Mouse (Mus musculus): ENCODE measurements around the gene Nfib. TPM values are rescaled to one million over a fixed set of nuclear protein-coding genes. Genes with fewer than 3 reads are reported as not detected.

Gene Nfib
- polyA plus RNA-seq, 1 experiment from 2014 or later: 86.0 TPM

DNA sequence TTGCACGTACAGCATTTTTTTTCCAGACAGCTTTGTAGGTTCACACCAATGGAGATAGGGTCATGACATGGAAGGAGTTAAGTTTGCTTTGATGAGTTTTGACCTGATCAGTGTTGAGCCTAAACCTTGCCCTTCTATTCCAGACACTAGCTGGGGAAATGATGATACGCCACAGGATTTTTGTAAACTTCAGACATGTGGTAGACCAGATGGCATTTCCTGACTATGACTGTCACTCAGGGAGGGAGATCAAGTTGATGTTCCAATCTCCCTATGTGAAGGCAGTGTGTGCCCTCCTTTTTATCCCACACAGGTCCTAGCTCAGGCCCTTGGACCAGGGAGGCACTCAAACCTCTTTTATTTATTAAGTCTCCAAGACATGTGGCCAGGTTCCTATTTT lies 29.4 kb downstream of the Nfib start:
- DNase-seq (ENCODE audit: low spot score) (no peak), ATAC-seq (ENCODE audit: low read depth) (no peak)
- no peak overlapping the region for H3K27ac ChIP-seq (replicated peaks; ENCODE audit: low read depth, low read length)
- no peak overlapping the region for H3K4me3 ChIP-seq (ENCODE audit: low read depth, low read length)
- H3K9me3 ChIP-seq (ENCODE audit: control insufficient read depth, low read length): no peaks in the 10 kb centered on the region
- H3K4me2 ChIP-seq (ENCODE audit: low read depth, low read length): no peak overlapping the region
- H3K36me3 ChIP-seq (ENCODE audit: control insufficient read depth, insufficient read depth, low read length): no peaks in the 10 kb centered on the region
- WGBS: 91% methylated on average over 2 of the region's 2 CpGs
- H3K9ac ChIP-seq (ENCODE audit: low read depth, low read length): no peak overlapping the region
- no peaks in the 10 kb centered on the region for H3K27me3 ChIP-seq (replicated peaks; ENCODE audit: control insufficient read depth, insufficient read depth, low read length)
- no peaks in the 10 kb centered on the region for H3K4me1 ChIP-seq (ENCODE audit: control insufficient read depth, insufficient read depth, low read length)

DNA sequence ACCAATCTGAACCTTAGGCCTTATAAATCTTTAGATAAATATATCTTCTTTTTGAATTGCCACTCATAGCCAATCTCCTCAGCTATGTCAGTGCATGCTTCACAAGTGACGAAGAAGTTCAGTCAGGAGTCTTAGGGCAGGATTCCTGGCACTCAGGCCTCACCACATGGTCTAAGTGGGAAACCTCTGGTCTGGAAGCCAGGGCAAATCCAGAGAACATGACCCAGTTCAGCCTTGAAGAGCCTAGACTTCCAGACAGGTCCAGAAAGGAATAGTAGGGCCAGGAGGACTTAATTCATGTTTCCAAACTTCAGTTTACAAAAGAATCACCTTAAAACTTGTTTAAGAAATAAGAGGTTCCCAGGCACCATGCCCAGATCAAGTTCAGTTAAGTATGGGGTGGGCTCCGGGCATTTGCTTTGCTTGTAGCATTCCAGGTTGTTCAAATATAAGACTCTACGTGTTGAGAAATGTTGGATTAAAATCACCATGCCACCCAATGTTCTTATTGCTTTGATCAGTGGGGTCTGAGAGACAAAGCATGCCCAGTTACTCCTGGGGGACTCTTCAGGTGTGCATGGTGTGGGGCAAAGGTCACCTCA lies 38.2 kb downstream of the Nfib start:
- ATAC-seq (ENCODE audit: low read depth) (no peak), DNase-seq (ENCODE audit: low spot score) (no peak)
- Histone ChIP-seq H3K36me3 (ENCODE audit: control insufficient read depth, insufficient read depth, low read length) (no peaks in the 10 kb centered on the region), H3K27ac (replicated peaks; ENCODE audit: low read depth, low read length) (no peak overlapping the region), H3K4me2 (ENCODE audit: low read depth, low read length) (no peak overlapping the region), H3K4me3 (ENCODE audit: low read depth, low read length) (no peak overlapping the region), H3K9me3 (ENCODE audit: control insufficient read depth, low read length) (no peaks in the 10 kb centered on the region), H3K27me3 (replicated peaks; ENCODE audit: control insufficient read depth, insufficient read depth, low read length) (no peaks in the 10 kb centered on the region), H3K4me1 (ENCODE audit: control insufficient read depth, insufficient read depth, low read length) (no peaks in the 10 kb centered on the region), H3K9ac (ENCODE audit: low read depth, low read length) (no peak overlapping the region)
- WGBS: 80% methylated on average over 3 of the region's 3 CpGs

DNA sequence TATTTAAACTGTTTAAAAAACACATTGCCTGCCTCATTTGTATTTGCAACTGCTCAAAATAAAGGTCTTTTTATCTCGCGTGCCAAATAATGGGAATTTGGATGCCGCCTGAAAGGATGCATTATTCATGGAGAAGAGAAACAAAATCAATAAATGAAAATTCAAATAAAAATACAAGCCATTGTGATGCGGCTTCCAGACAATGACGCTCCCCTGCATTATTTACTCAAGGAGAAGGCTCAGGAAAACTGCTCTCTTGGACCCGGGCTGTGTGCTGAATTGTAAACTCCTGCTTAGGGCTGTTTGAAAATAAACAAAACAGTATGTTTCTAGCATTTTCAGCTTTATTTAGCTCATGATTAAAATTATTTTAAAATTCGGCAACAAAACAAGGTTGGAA lies 41.1 kb downstream of the Nfib start:
- no peaks in the 10 kb centered on the region; the same call in 1 of the 2 replicates for H3K4me1 ChIP-seq (ENCODE audit: control insufficient read depth, insufficient read depth, low read length)
- no peaks in the 10 kb centered on the region for H3K27me3 ChIP-seq (replicated peaks; ENCODE audit: control insufficient read depth, insufficient read depth, low read length)
- H3K4me3 ChIP-seq (ENCODE audit: low read depth, low read length): no peak overlapping the region
- H3K9me3 ChIP-seq (ENCODE audit: control insufficient read depth, low read length): no peaks in the 10 kb centered on the region
- H3K36me3 ChIP-seq (ENCODE audit: control insufficient read depth, insufficient read depth, low read length): no peaks in the 10 kb centered on the region
- no peak overlapping the region for H3K27ac ChIP-seq (replicated peaks; ENCODE audit: low read depth, low read length)
- H3K9ac ChIP-seq (ENCODE audit: low read depth, low read length): no peak overlapping the region
- DNase-seq (ENCODE audit: low spot score): no peak
- no peak for ATAC-seq (ENCODE audit: low read depth)
- WGBS: 71% methylated on average over 7 of the region's 7 CpGs
- no peak overlapping the region for H3K4me2 ChIP-seq (ENCODE audit: low read depth, low read length)

DNA sequence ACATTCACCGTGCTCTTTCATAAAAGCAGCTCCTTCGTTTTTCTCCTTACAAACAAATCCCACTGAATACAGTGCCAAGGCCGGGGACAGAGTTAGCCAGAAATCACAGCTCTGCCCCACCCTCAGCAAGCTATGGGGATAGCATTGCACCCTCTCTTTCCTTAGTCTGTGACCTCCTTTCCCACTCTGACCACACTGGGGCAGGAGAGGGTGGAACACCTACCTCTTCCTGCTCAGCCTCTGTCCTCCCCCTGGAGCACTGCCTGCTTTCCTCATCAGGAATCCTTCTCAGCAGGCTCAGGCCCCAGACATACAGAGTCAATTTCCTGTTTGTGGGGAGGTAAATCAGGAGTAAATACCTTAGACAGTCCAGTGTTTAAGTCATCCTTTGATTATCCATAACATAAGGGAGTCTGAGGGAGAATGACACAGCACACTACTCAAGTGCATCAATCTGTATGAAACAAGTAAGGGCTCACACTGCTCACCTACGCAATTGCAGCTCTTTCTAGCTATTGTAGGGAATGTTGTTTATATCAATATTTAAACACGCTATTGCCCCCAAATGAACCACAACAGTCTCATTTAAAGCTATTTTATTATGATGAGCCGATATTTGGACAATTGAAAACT lies 41.7 kb downstream of the Nfib start:
- H3K4me3 ChIP-seq (ENCODE audit: low read depth, low read length): no peak overlapping the region
- H3K4me2 ChIP-seq (ENCODE audit: low read depth, low read length): no peak overlapping the region
- DNase-seq (ENCODE audit: low spot score) (peak; percentile 44), ATAC-seq (ENCODE audit: low read depth) (peak; percentile 33; the same call in 1 of the 2 replicates)
- no peaks in the 10 kb centered on the region for H3K27me3 ChIP-seq (replicated peaks; ENCODE audit: control insufficient read depth, insufficient read depth, low read length)
- H3K36me3 ChIP-seq (ENCODE audit: control insufficient read depth, insufficient read depth, low read length): no peaks in the 10 kb centered on the region
- no peak overlapping the region for H3K9ac ChIP-seq (ENCODE audit: low read depth, low read length)
- no peak overlapping the region for H3K27ac ChIP-seq (replicated peaks; ENCODE audit: low read depth, low read length)
- H3K9me3 ChIP-seq (ENCODE audit: control insufficient read depth, low read length): no peaks in the 10 kb centered on the region
- H3K4me1 ChIP-seq (ENCODE audit: control insufficient read depth, insufficient read depth, low read length): no peaks in the 10 kb centered on the region; the same call in 1 of the 2 replicates
- WGBS: 81% methylated on average over 6 of the region's 6 CpGs

DNA sequence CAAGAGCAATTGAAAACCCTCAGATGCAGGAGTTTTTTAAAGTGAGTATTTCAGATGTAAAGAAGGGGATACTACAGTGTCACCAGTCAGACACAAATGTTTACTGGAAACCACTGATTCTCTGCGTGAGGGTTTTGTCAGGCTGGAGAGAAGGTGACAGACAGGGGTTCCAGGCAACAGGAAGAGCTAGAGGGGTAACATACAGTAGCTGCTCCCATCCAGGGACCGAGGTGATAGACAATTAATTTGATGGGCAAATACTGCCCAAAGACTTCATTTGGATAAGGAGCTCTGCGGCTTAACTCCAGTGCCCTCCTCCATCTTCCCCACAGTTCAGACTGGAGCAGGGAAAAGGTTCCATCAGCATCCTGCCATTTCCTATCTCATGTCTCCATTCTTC lies 42.9 kb downstream of the Nfib start:
- Histone ChIP-seq H3K4me1 (ENCODE audit: control insufficient read depth, insufficient read depth, low read length) (no peaks in the 10 kb centered on the region; the same call in 1 of the 2 replicates), H3K27me3 (replicated peaks; ENCODE audit: control insufficient read depth, insufficient read depth, low read length) (no peaks in the 10 kb centered on the region), H3K27ac (replicated peaks; ENCODE audit: low read depth, low read length) (no peak overlapping the region), H3K36me3 (ENCODE audit: control insufficient read depth, insufficient read depth, low read length) (no peaks in the 10 kb centered on the region), H3K4me2 (ENCODE audit: low read depth, low read length) (no peak overlapping the region), H3K9ac (ENCODE audit: low read depth, low read length) (no peak overlapping the region), H3K9me3 (ENCODE audit: control insufficient read depth, low read length) (no peaks in the 10 kb centered on the region), H3K4me3 (ENCODE audit: low read depth, low read length) (no peak overlapping the region)
- ATAC-seq (ENCODE audit: low read depth): no peak
- 88% methylated on average over 3 of the region's 3 CpGs for WGBS
- no peak for DNase-seq (ENCODE audit: low spot score)

DNA sequence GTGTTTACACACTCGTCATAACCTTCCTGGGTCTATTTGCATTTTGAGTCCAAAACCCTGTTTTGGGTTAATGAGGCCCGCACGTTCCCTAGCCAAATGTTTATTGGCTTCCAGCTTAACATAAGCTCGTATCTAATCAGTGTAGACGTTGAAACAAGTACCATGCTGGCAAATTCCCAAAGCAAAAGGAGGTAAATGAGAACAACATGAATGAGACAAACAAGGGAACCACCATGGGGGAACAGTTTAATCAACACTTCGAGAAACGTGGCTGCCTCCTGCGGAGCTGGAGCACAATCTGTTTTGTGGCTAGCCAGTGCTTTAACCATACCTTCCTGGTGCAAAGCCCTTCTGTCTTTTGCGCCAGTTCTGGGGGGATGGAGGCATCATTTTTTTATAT lies 43.3 kb downstream of the Nfib start:
- WGBS: 51% methylated on average over 9 of the region's 9 CpGs
- no peak overlapping the region for H3K9ac ChIP-seq (ENCODE audit: low read depth, low read length)
- no peak overlapping the region for H3K27ac ChIP-seq (replicated peaks; ENCODE audit: low read depth, low read length)
- DNase-seq (ENCODE audit: low spot score) (peak; percentile 54), ATAC-seq (ENCODE audit: low read depth) (no peak)
- H3K9me3 ChIP-seq (ENCODE audit: control insufficient read depth, low read length): no peaks in the 10 kb centered on the region
- H3K4me1 ChIP-seq (ENCODE audit: control insufficient read depth, insufficient read depth, low read length): no peaks in the 10 kb centered on the region; the same call in 1 of the 2 replicates
- H3K36me3 ChIP-seq (ENCODE audit: control insufficient read depth, insufficient read depth, low read length): no peaks in the 10 kb centered on the region
- no peak overlapping the region for H3K4me2 ChIP-seq (ENCODE audit: low read depth, low read length)
- H3K27me3 ChIP-seq (replicated peaks; ENCODE audit: control insufficient read depth, insufficient read depth, low read length): no peaks in the 10 kb centered on the region
- no peak overlapping the region for H3K4me3 ChIP-seq (ENCODE audit: low read depth, low read length)

GRCm38 (mm10) chr4:82661215-82661614 lies 44.3 kb downstream of the Nfib start:
- ATAC-seq (ENCODE audit: low read depth) (no peak), DNase-seq (ENCODE audit: low spot score) (no peak)
- Histone ChIP-seq H3K27me3 (replicated peaks; ENCODE audit: control insufficient read depth, insufficient read depth, low read length) (no peaks in the 10 kb centered on the region), H3K27ac (replicated peaks; ENCODE audit: low read depth, low read length) (no peak overlapping the region), H3K9ac (ENCODE audit: low read depth, low read length) (no peak overlapping the region), H3K36me3 (ENCODE audit: control insufficient read depth, insufficient read depth, low read length) (no peaks in the 10 kb centered on the region), H3K9me3 (ENCODE audit: control insufficient read depth, low read length) (no peaks in the 10 kb centered on the region), H3K4me3 (ENCODE audit: low read depth, low read length) (no peak overlapping the region), H3K4me2 (ENCODE audit: low read depth, low read length) (no peak overlapping the region), H3K4me1 (ENCODE audit: control insufficient read depth, insufficient read depth, low read length) (no peaks in the 10 kb centered on the region; the same call in 1 of the 2 replicates)
- WGBS: 88% methylated on average over 7 of the region's 7 CpGs

GRCm38 (mm10) chr4:82645679-82646078 lies 59.9 kb downstream of the Nfib start:
- H3K4me2 ChIP-seq (ENCODE audit: low read depth, low read length): no peak overlapping the region
- no peaks in the 10 kb centered on the region for H3K36me3 ChIP-seq (ENCODE audit: control insufficient read depth, insufficient read depth, low read length)
- H3K27me3 ChIP-seq (replicated peaks; ENCODE audit: control insufficient read depth, insufficient read depth, low read length): no peaks in the 10 kb centered on the region
- no peaks in the 10 kb centered on the region for H3K9me3 ChIP-seq (ENCODE audit: control insufficient read depth, low read length)
- no peak overlapping the region for H3K27ac ChIP-seq (replicated peaks; ENCODE audit: low read depth, low read length)
- no peak overlapping the region for H3K4me3 ChIP-seq (ENCODE audit: low read depth, low read length)
- ATAC-seq (ENCODE audit: low read depth) (no peak), DNase-seq (ENCODE audit: low spot score) (no peak)
- no peak overlapping the region for H3K9ac ChIP-seq (ENCODE audit: low read depth, low read length)
- H3K4me1 ChIP-seq (ENCODE audit: control insufficient read depth, insufficient read depth, low read length): no peaks in the 10 kb centered on the region
- WGBS: 87% methylated on average over 5 of the region's 5 CpGs

DNA sequence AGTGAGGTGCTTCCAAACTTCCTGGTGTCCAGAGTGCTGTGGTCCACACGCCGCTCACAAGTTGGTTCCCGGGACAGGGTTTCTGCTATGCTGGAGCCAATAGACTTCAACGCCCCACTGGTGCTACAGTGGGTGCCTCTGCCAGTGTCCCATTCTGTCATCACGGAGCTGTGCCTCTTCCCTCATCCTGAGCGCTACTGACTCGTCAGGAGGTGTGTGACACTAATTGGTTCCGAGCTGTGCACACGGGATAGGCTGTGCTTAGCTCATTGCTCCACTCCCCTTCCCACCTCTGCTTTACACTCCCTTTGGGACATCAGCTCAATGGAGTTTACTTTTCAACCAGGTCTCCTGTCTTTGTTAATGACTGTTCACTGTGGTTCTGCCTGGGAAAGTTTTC lies 60.8 kb downstream of the Nfib start:
- Histone ChIP-seq H3K36me3 (ENCODE audit: control insufficient read depth, insufficient read depth, low read length) (no peaks in the 10 kb centered on the region), H3K9ac (ENCODE audit: low read depth, low read length) (no peak overlapping the region), H3K4me2 (ENCODE audit: low read depth, low read length) (no peak overlapping the region), H3K4me3 (ENCODE audit: low read depth, low read length) (no peak overlapping the region), H3K27me3 (replicated peaks; ENCODE audit: control insufficient read depth, insufficient read depth, low read length) (no peaks in the 10 kb centered on the region), H3K9me3 (ENCODE audit: control insufficient read depth, low read length) (no peaks in the 10 kb centered on the region), H3K27ac (replicated peaks; ENCODE audit: low read depth, low read length) (no peak overlapping the region), H3K4me1 (ENCODE audit: control insufficient read depth, insufficient read depth, low read length) (no peaks in the 10 kb centered on the region)
- WGBS: 67% methylated on average over 9 of the region's 9 CpGs
- DNase-seq (ENCODE audit: low spot score): no peak
- ATAC-seq (ENCODE audit: low read depth): 0 out of 2 replicates have a peak, but pooled peaks have one; percentile 70

Measured in embryonic facial prominence, embryonic 14.5 days (tissue).